Mouse (Mus musculus): ENCODE measurements around the gene Slc25a39.

GRCm38 (mm10) chr11:102395250-102395649, 12.5 kb downstream of the Slc25a39 start:
- TF ChIP-seq CTCF (IDR thresholded peaks at IDR 0.05; ENCODE audit: extremely low read depth, insufficient read depth, low read length) (no peak), POLR2A (IDR thresholded peaks at IDR 0.05; ENCODE audit: extremely low read depth, insufficient read depth, low read length) (no peak)
